Mouse (Mus musculus): Measurements from ENCODE around the gene Phc1.

The Phc1 gene

DNA sequence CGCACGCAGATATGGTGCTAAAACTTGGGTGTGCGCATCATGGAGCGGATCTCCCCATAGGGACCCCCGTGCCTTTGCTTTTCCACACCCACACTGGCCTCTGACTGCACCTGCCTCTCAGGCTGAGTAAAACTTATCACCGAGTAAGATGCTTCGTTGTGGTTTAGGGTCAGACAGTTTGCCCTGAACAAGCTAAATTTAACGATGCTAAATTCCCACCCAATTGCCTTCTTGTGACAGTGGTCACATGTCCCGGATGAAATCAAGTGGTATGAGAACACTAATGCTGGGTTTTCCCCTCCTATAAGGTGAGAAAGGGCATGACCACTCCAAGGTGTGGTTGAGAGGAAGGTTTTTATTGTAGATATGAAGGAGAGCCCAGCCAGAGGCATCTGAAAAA, 46.6 kb downstream of the Phc1 start:
- DNase-seq: no peak

DNA sequence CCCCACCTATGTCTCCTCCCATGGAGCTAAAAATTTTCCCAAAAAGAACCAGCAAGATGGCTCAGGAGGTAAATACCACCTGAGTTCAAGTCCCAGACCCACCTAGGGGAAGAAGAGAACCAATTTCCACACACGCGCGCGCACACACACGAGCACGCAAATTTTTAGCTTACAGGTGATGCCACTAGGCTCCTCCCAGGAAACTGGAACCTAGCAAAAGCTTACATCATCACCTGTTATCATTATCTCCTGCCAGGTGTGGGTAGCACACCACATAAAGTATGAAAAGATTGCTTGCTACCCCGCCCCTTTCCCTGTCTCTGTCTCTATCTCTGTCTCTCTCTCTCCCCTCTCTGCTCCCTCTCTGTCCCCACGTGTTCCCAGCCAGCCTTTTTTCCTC, 47.2 kb downstream of the Phc1 start:
- DNase-seq: no peak

DNA sequence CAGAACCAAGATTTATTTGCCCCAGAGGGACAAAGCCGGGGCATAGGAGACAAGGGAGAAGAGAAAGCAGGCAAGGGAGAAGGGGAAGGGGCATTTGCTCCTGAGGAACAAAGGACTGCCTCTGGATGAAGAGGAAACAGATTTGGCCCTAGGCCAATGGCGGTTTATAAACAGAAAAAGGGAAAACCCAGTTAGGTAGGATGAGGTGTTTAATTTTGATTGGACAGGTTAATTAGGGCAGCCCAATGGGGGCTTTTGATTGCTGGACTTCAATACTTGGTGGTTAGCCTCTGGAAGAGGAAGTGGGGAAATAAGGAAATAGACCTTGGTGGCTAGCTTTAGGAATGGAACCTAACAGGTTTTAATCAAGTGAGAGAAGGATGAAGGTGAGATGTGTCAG, 48.2 kb downstream of the Phc1 start:
- DNase-seq: no peak

DNA sequence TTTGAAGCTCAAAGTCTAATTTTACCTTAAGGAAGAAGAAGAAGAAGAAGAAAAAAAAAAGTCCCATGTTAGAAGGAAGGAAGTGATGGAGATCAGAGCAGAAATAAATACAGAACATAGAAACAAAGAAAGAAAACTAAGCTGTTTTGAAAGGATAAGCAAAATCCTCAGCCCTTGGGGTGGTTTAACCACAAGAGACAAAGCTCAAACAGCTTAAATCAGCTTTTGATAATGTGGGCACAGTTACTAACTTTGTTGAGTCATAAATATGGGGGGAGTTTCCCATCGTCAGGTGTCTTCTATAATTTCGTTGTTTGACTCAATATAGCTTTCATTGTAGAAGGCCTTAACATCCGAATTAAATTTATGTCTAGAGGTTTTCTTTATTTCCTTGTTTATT, 48.6 kb downstream of the Phc1 start:
- no peak for DNase-seq

- DNase-seq: no peak
Measured at GRCm38 (mm10) chr6:122291264-122291663, 49.1 kb downstream of the Phc1 start.

- no peak for DNase-seq
Measured at GRCm38 (mm10) chr6:122290253-122290652, 50.1 kb downstream of the Phc1 start.

DNA sequence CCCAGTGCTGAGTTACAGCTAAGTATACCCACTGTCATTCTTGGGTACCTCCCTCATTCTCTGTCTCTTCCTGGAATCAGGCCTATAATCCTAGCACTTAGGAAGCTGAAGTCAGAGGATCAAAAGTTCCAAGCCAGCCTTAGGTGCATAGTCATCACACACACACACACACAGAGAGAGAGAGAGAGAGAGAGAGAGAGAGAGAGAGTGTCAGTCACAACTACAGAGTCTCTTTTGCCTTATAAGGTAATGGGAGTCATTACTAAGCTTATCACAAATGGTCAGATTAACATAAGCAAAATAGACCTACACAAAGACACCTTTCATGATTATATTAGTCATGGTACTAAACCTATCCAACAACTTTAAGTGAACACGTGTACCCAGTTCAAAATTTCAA, 51.0 kb downstream of the Phc1 start:
- no peak for DNase-seq

DNA sequence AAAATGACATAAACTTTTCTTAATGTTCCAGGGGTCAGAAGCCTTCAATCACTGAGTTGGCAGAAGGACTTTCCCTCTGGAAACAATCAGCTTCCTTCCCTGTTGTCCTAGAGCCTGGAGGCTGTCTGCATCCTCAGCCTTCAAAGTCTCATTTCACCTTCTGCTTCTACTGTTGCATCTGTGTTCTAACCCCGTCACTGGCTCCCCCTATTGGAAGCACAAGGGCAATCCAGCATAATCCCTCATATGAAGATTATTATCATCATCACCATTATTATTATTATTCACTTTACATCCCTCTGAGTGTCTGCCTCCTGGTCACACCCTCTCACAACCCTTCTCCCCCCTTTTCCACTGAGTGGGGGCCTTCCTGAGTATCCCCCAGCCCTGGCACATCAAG, 52.1 kb downstream of the Phc1 start:
- DNase-seq: peak in 1 of 2 experiments; percentile 30

- DNase-seq: no peak
Measured at GRCm38 (mm10) chr6:122284823-122285222, 55.5 kb downstream of the Phc1 start.

GRCm38 (mm10) chr6:122284304-122284703, 56.1 kb downstream of the Phc1 start:
- no peak for DNase-seq

- DNase-seq: no peak
Measured at GRCm38 (mm10) chr6:122283429-122283828, 56.9 kb downstream of the Phc1 start.

GRCm38 (mm10) chr6:122282782-122283181, 57.6 kb downstream of the Phc1 start, which contains the start of gene Klrg1:
Klrg1 (minus strand) TSS chr6:122282882.
- no peak for DNase-seq

DNA sequence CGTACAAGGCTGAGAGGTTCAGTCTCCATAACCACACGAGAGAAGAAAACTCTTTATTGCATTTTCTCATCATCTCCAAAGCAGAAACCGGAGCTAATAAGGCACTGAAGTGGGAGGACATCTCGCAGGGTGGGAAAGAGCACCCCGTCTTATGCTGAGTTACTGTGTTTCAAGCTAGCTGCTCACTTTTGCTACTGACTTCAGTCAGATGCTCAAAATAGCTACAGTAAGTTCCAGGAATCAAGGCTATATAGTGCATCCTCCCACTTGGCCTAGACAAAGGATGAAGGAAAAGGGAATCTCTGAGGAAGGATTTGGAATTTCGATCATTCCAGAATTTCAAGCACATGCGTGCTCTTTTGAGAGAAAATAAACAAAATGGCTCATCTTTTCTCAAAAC, 63.8 kb downstream of the Phc1 start:
- DNase-seq: no peak

DNA sequence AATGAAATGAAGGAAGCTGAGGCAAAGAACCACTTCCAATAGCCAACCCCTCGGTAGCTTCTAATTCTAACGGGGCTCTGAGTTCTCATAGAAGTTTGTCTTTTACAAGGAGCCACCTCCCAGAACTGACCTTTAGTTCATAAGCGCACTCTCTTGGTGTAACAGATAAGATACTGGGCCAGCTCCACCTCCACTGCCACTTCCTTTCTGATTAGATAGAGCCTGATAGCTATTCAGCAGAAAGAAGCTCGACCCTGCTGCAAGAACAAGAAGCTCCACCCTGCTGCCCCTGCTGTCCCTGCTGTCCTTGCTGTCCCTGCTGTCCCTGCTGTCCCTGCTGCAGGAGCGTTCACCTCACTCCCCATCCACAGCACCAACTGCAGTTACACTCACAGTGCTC, 65.8 kb downstream of the Phc1 start:
- no peak for DNase-seq

DNA sequence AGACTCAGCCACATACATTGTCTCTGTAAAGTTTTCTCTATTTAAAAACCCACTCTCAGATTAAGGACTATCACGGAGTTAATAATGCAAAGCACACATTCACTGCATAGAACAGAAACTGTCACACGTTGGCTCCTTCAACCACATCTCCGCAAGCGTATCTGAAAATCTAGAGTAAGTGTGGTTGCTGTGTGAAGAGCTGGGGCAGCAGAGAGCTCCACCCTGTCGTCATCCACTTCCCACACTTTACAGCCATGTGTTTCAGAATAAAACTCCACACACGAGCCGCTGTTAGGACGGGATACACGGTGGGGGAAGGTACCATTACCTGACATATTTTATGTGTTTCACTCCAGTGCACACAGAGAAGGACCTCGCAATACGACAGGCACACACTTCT, 70.2 kb downstream of the Phc1 start:
- DNase-seq: no peak

GRCm38 (mm10) chr6:122269170-122269569, 71.2 kb downstream of the Phc1 start:
- no peak for DNase-seq

DNA sequence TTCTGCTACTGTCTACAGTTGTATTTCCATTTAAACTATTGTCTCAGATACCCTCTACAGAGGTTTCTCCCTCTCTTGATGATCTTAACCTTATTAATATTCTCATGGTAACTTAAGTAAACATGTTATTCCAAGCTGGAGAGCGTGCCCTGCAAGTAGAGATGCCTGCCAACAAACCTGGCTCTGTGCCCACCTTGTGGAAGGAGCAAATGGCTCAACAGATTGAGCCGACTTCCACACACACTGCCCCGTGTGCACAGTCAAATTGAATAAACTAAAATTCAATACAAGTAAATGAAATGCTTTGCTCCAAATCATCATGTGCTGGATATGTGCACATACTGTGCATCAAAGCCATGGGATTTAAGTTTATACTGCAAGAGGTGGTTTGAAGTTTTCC, 71.8 kb downstream of the Phc1 start:
- peak; percentile 94 to 98 for DNase-seq
